Mouse (Mus musculus) brown adipose tissue, adult 24 weeks (tissue): ENCODE results near the gene Casr. TPM values are rescaled to one million over a fixed set of nuclear protein-coding genes. Genes with fewer than 3 reads are reported as not detected.

Experiments used
- H3K27ac ChIP-seq: fragments of 200-500 bp; replicated peaks from 2 replicates; pipeline ENCODE4 v1.5.1; 2012; ENCODE audit warnings: low read depth, mild to moderate bottlenecking, low read length
- H3K4me1 ChIP-seq: fragments of 200-500 bp; 2 replicates; pipeline ENCODE4 v1.6.1; 2012; ENCODE audit warnings: low read length, mixed read lengths; ENCODE audit not compliant: control insufficient read depth, insufficient read depth, insufficient read length
- H3K4me3 ChIP-seq: fragments of 200-500 bp; 2 replicates; pipeline ENCODE4 v1.5.1; 2012; ENCODE audit warnings: low read depth, mild to moderate bottlenecking, low read length, moderate library complexity; ENCODE audit not compliant: insufficient read depth
- polyA plus RNA-seq: library from polyadenylated mRNA; stranded (reverse); fragments of >200 nt; gene quantifications from 2 replicates; pipeline ENCODE4 v1.2.4, GENCODE M21; 2012; ENCODE audit not compliant: missing spikeins, insufficient read depth, insufficient read length

The Casr gene
- polyA plus RNA-seq, 1 experiment, result not detected

DNA sequence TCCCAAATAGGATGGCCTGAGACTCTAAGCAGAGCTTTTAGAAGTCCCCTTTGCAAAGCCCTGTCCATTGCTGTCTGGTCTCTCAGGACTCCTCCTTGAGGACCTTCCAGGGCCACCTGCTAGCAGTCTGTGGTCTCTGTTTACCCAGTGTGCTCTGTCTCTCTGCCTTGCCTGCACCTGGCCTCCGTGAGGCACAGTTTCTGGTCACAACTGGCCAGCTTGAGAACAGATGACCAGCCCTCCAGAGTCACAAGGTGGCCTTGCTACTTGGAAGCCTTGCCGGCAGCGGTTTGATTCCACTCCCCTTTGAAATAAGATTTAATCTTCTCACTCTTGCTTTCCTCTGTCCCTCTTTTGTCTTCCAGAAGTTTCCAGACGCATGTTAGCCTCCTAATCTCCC is 29.9 kb downstream of the Casr start:
- Histone ChIP-seq H3K4me3 (no peak overlapping the region), H3K4me1 (no peaks in the 10 kb centered on the region), H3K27ac (no peak overlapping the region)

DNA sequence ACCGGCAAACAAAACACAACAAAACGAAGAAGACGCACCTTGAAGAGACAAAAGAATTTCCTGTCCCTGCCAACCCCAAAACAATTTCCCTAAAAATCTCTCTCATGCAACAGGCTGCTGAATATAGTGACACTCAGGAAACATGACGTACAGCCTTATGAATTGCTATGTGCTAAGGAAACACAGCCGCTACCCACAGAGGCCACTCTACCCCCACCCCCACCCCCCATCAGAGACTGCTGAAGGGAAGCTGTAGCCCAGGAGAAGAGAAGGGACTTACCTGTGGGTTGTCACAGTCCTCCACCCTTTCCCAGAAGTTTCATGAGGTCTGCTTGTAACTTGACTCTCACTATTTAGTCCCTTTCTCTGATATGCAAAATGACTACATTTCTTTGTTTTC is 30.3 kb downstream of the Casr start:
- Histone ChIP-seq H3K4me1 (no peaks in the 10 kb centered on the region), H3K4me3 (no peak overlapping the region), H3K27ac (no peak overlapping the region)

DNA sequence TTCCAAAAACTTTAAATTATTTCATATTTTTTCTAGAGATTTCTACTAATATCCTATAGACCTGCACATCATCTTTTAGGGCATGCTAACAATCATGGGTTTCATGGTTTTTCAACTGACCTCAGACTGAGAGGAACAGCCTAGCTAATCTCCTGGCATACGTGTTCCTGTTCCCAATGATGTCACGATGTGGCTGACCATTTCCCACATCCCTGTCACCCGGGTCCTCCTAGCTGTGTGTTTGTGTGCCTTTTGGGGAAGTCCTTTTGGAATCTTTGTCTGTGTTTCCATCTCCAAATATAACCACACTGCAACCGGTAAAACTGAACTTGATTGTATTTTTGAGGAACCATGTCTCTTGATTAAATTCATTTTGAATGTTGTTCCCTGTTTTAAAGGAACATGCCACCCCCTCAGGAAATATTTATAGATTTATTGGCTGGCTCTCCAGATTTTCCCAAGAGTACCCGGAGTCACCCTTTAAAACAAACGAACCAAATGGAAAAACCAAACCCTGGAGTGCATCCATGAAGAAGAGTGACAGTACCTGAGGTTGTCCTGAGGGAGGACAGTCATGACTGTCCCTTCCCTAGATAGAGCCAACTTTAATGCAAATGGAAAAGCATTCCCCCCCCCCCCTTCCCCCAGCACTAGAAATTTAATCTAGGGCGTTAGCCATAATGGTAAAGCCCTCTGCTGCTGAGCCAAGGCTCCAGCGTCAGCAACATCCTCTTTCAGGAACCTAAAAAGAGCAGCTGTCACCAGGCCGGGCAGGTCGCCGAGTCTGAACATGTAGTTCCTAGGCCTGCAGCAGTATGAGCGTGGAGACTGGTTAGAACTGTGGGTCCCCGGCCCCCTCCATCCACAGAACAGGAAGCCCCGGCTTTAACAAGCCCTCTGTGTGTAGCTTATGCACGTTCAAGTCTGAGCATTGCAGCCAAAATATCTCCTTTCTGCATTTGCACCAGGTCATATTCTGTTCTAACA is 31.1 kb downstream of the Casr start:
- peak overlapping the region; percentile 40; the same call in 1 of the 2 replicates for H3K27ac ChIP-seq
- no peaks in the 10 kb centered on the region for H3K4me1 ChIP-seq
- H3K4me3 ChIP-seq, result no peak overlapping the region

DNA sequence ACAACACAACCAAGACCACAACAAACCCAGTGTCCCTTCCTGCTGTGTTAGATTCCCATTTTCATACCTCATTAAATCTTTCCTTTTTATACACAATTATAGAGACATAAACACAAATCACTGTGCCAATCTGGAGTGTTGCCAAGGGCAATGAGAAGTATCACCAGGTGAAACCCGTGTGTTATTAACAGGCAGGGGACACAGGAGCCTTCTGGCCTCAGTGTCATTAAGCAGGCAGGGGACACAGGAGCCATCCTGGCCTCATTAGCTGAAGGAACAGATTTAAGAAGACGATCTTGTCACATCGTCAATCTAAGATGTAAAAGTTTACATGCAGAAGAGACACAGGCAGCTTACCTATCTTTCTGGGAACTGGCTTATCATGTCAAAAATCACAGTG is 33.1 kb downstream of the Casr start:
- no peaks in the 10 kb centered on the region for H3K4me1 ChIP-seq
- H3K4me3 ChIP-seq, result no peak overlapping the region
- no peak overlapping the region for H3K27ac ChIP-seq

DNA sequence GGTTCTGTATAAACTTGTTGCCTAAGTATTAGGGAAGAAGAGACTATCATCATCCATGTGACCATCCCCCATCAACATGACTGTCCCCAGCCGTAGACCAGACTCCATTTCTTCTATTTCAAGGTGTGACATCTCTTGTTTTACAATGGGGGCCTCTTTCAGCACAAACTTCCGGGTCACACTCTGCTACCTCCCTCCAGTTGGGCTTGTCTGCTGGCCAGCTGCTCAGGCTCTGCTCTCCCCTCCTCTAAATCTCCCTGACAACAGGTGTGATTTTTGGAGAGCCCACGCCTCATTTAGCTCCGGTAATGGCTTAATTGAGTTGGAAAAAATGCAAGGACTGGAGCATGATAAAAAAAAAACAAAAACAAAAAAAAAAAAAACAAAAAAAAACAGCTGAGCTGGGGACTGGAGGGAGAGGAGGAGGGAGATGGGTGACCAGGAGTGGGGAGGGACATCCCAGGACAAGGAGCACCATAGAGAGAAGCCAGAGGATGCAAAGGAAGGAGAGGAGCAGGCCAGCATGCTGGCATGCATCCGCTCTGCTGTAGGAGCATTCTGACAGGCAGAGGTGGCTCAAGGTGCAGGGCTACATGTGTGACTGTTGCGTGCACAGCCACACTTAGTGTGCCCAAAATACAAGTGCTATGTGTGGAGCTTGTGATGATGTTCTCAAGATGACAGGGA is 35.2 kb downstream of the Casr start:
- H3K27ac ChIP-seq, result no peak overlapping the region
- H3K4me1 ChIP-seq, result no peaks in the 10 kb centered on the region
- no peak overlapping the region for H3K4me3 ChIP-seq

DNA sequence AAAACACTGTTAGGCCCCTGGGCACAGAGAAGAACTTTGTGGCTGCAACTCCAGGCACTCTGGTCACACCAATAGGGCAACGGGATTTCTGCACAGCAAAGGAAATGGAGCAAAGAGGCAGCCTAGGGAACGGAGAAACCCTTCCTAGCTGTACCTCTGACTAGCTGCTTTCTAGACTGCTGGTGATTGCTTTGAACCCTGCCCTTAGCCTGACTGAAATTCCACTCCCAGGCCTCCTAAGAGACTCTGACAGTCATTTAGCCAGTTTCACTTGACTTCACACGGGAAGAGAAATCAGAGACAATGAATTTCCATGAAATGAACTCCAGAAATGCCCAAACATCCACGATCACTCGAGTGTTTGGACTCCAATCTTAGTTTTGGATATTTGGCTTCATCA is 38.8 kb downstream of the Casr start:
- Histone ChIP-seq H3K4me3 (no peak overlapping the region), H3K4me1 (no peaks in the 10 kb centered on the region), H3K27ac (no peak overlapping the region)

DNA sequence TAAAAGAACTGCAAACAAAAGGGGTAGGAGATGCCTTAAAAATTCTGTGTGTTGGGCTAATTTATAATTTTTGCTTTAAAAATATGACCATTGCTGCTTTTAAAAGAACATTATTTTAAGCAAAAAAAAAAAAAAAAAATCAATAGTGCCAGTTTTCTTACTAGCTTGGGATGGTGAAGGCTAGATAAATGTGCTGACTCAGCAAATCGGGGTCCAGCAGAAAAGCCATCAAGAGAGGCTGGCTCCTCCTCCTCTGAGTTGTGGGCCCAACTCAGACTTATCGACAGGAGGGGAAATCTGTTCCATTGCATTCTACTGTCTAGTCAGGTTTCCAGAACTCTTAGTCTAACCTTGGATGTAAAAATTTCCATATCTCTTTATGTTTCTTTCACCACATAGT is 45.6 kb downstream of the Casr start:
- H3K4me1 ChIP-seq, result no peaks in the 10 kb centered on the region
- H3K27ac ChIP-seq, result no peak overlapping the region

DNA sequence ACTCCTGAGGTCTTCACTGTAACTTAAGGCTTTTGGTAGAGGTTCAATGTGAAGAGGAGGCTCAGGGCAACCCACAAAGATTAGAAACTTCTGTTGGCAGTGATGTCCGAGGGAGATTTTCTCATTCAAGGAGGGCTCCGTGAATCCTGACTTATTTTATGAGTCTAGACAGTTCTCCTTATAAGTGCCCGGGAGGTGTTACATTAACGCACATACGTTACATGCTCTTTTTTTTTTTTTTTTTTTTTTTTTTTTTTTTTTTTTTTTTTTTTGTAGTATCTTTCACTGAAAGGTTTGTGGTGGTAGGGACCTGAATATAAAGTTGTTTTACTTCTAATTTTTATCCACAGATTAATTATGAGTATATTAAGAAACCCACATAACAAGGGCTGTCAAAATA is 54.6 kb downstream of the Casr start:
- no peaks in the 10 kb centered on the region for H3K4me1 ChIP-seq
- no peak overlapping the region for H3K27ac ChIP-seq
- no peak overlapping the region for H3K4me3 ChIP-seq

More for the DNA sequence above, 45.6 kb downstream of the Casr start:
- H3K4me3 ChIP-seq, result no peak overlapping the region

DNA sequence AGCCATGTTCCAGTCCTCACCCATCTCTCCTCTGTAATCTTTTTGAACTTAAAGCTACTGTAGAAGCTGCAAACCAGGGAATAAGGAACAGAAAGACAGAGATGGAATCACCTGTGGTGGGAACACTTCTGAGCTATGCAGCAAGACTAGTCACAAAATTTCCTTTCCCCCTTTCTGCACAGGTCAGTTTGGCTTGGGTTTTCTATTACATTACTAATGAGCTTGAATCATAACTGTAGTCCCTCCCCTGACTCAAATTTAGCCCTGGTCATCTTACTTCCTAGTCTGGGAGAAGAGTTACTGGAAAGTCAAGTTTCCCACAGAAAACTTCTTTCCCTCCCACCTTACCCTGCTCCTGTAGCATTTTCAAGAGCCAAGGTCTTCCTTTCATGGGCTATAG is 55.1 kb downstream of the Casr start:
- Histone ChIP-seq H3K27ac (no peak overlapping the region), H3K4me1 (no peaks in the 10 kb centered on the region), H3K4me3 (no peak overlapping the region)

DNA sequence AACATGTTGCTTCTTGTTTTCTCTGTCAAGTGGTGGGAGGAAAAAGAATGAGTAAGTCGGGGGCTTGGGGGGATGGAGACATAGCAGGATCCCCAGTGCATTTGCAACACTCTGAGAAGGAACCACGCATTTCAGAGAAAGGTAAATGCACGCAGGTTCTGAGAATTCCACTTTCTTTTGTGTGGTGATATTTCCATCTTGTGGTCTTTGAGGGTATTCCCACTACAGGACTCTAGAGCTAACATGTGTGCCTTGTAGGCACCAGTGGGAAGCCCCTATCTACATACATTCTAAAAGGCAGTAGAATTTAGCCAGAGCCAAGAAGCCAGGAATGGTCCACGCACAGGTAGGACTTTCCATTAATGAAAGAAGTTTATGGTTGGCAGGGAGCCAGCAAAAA is 56.0 kb downstream of the Casr start:
- Histone ChIP-seq H3K27ac (no peak overlapping the region), H3K4me1 (no peaks in the 10 kb centered on the region), H3K4me3 (no peak overlapping the region)

DNA sequence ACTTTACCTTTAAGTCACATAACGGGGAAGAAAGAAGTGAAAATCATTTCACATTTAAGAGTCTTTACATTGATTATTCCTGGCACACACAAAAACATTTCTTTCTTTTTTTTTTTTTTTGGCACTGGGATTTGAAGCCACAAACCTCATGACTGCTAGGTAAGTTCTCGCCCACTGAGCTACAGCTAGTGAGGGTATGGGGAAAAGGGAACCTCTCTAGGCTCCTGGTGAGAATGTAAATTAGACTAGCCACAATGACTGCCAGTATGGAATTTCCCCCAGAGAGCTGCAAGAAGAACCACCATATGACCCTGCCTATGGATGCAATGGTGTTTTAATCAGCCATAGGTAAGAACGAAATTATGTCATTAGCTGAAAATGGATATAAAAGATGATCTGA is 56.8 kb downstream of the Casr start:
- H3K4me1 ChIP-seq, result no peaks in the 10 kb centered on the region
- no peak overlapping the region for H3K4me3 ChIP-seq
- no peak overlapping the region for H3K27ac ChIP-seq

DNA sequence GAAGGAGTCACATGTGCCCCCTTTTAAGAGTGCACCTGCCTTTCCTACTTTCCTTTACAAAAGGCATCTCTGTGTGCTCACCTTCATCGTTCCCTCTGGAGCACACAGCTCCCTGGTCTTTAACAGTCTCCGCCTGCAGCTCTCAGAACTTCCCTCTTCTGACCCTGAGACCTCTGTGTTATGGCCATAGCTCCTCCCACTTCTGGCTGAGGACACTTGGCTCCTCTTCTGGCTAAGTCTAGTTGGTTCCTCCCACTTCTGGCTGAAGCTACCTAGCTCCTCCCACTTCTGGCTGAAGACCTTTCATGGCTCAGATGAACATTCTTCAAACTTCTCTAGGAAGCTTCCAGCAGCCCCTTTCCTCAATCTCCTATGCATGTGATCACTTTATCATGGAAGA is 59.7 kb downstream of the Casr start:
- H3K4me3 ChIP-seq, result no peak overlapping the region
- H3K27ac ChIP-seq, result no peak overlapping the region
- no peaks in the 10 kb centered on the region for H3K4me1 ChIP-seq

DNA sequence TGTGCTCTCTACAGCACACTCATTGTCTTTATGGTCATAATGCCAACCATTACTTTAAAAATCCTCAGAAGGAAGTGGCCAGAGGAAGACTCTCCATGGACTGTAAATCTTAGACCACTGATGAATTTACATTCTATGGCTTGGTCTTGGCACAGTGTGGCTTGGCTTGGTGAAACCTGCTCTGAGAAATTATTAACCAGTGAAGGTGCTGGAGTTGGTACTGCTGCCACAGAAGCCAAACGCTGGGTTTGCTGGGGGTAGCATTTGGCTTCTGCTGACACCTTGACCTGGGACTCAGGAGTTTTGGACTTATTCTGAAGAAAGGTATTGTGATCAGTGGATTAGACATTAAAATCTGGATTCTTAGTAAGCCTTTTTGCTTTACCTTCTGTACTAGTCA is 69.5 kb downstream of the Casr start:
- Histone ChIP-seq H3K4me1 (no peaks in the 10 kb centered on the region), H3K4me3 (no peak overlapping the region), H3K27ac (no peak overlapping the region)

DNA sequence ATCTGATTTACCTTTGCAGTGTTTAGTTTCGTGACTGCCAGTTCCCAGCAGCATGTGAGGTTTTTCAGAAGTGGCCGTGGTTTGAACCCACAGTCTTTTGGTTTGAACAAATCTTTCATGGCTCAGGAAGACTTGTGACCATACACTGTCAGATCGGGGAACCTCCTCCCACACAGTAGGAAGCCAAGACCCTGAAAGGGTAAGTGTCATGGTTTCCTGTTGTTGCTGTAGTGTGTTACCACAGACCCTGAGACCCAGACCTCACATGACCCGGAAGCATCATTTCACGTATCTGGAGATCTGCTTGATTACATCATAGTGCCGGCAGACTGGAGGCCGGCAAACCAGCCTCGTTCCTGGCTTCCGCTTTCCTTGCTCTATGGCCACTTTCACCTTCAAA is 85.1 kb downstream of the Casr start:
- H3K4me3 ChIP-seq, result no peak overlapping the region
- no peak overlapping the region for H3K27ac ChIP-seq
- no peaks in the 10 kb centered on the region for H3K4me1 ChIP-seq

DNA sequence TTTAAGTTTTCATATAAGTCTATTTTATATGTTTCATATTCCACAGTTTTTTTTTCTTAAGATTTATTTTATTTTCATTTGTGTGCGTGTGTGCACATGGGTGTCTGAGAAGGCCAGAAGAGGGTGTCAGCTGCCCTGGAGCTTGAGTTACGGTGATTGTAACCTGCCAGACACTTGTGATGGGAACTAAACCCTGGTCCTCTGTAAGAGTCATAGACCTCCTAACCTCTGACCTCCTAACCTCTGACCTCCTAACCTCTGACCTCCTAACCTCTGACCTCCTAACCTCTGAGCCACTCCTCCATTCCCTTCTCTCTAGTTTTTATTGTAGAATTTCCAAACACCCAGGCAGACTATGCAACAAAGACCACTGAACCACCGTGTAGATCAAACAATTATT is 86.4 kb downstream of the Casr start:
- no peak overlapping the region for H3K4me3 ChIP-seq
- no peaks in the 10 kb centered on the region for H3K4me1 ChIP-seq
- no peak overlapping the region for H3K27ac ChIP-seq

DNA sequence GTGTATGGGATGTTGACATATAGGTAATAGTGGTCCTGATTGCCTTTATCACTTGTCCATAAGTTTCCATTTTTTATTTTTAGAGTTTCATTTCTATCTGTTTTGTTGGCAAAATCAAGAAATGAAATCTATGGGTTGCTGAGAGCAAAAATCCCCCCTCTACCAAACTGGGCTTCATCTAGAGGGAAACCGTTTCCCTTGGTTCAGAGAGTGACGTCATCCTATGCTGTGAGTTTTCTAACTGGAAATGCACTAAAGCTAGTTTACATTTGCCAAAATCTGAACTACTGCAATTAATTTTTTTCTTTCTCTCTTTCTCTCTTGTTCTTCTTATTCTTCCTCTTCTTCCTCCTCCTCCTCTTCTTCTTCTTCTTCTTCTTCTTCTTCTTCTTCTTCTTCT is 87.1 kb downstream of the Casr start:
- H3K4me1 ChIP-seq, result no peaks in the 10 kb centered on the region
- H3K4me3 ChIP-seq, result no peak overlapping the region
- H3K27ac ChIP-seq, result no peak overlapping the region
